Mouse (Mus musculus) heart, postnatal 0 days (tissue): Measurements from ENCODE around the gene Tifa. TPM values are rescaled to one million over a fixed set of nuclear protein-coding genes. Genes with fewer than 3 reads are reported as not detected.

Source experiments
- ATAC-seq: fragments of 200-750 bp; cut with Nextera tagmentation; 2 replicates; pipeline ENCODE4 v1.8.0; 2017; ENCODE audit warnings: low read depth, moderate number of reproducible peaks, moderate library complexity; ENCODE audit not compliant: insufficient read depth
- DNase-seq: peaks from one replicate; pipeline ENCODE4 v3.0.0-alpha.2; 2016; ENCODE audit warnings: low spot score
- H3K27ac ChIP-seq: fragments of 300-500 bp; sonication (generic); 2 replicates; pipeline ENCODE4 v1.5.1; 2014; ENCODE audit warnings: low read depth, mild to moderate bottlenecking
- H3K27me3 ChIP-seq: fragments of 300-500 bp; sonication (generic); 2 replicates; pipeline ENCODE4 v1.6.1; 2014; ENCODE audit warnings: low read length, mixed read lengths; ENCODE audit not compliant: control insufficient read depth, insufficient read depth
- H3K36me3 ChIP-seq: fragments of 300-500 bp; sonication (generic); replicated peaks from 2 replicates; pipeline ENCODE4 v1.6.1; 2014; ENCODE audit warnings: low read length, mixed read lengths; ENCODE audit not compliant: control insufficient read depth, insufficient read depth
- H3K4me1 ChIP-seq: fragments of 300-500 bp; sonication (generic); 2 replicates; pipeline ENCODE4 v1.6.1; 2014; ENCODE audit warnings: antibody characterized with exemption; ENCODE audit not compliant: control insufficient read depth, insufficient read depth
- H3K4me2 ChIP-seq: fragments of 300-500 bp; sonication (generic); 2 replicates; pipeline ENCODE4 v1.6.1; 2014; ENCODE audit warnings: low read depth, mild to moderate bottlenecking, low read length, moderate library complexity
- H3K4me3 ChIP-seq: fragments of 300-500 bp; sonication (generic); 2 replicates; pipeline ENCODE4 v1.5.1; 2014; ENCODE audit warnings: low read depth, low read length
- H3K9ac ChIP-seq: fragments of 300-500 bp; sonication (generic); replicated peaks from 2 replicates; pipeline ENCODE4 v1.6.1; 2014; ENCODE audit warnings: low read depth, low read length, mixed read lengths
- H3K9me3 ChIP-seq: fragments of 300-500 bp; sonication (generic); replicated peaks from 2 replicates; pipeline ENCODE4 v1.6.1; 2016; ENCODE audit warnings: low read length; ENCODE audit not compliant: control insufficient read depth
- CTCF ChIP-seq: IDR thresholded peaks from 2 replicates; pipeline ENCODE4 v1.5.1; 2016; ENCODE audit warnings: antibody characterized with exemption, control low read depth, low read depth
- EP300 ChIP-seq: IDR thresholded peaks from 2 replicates; pipeline ENCODE4 v1.6.1; 2016; ENCODE audit warnings: antibody characterized with exemption, low read depth
- WGBS: fragments of 180-500 bp; shearing (Covaris S2); extraction: QIAGEN DNeasy Blood & Tissue Kit; methylation state at CpG from one replicate; pipeline ENCODE4 v1.1.7; 2014; 5-methylcytosine and 5-hydroxymethylcytosine counted together
- polyA plus RNA-seq: library from polyadenylated mRNA; unstranded; fragments of >200 nt; fragmentation: Nextera tagmentation; extraction: Ambion mirVana; gene quantifications from 2 replicates; pipeline ENCODE4 v1.2.1, GENCODE M21; 2015
- total RNA-seq: library from RNA; depleted of rRNA; stranded (reverse); fragments of >200 nt; gene quantifications from 2 replicates; pipeline ENCODE4 v1.2.3, GENCODE M21; 2014; ENCODE audit warnings: low replicate concordance

Gene Tifa
- total and polyA plus RNA-seq, 2 experiments from 2014 or later: 1.4 to 2.6 TPM

DNA sequence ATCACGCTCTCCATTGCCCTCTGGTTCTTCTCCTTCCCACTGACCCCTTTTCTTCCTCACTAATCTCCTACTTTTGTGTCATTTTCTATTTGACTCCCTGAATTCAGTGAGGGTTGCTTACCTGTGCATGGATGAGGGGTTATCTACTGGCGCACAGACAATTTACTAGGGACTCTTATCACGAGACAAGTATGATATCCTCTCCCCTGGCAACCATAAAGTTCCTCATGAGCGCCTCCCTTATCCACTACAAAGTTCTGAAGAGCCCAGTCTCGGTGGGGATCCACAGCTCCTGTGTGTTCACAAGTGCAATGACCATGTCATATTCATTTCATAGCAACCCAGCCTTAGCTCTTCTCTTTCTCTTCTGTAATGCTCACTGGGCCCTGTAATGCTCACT, 60.3 kb downstream of the Tifa start:
- Histone ChIP-seq H3K27ac (no peak overlapping the region), H3K4me2 (no peak overlapping the region), H3K36me3 (no peaks in the 10 kb centered on the region), H3K4me3 (no peak overlapping the region), H3K27me3 (no peaks in the 10 kb centered on the region; the same call in 1 of the 2 replicates), H3K4me1 (no peaks in the 10 kb centered on the region), H3K9me3 (no peaks in the 10 kb centered on the region), H3K9ac (no peak overlapping the region)
- DNase-seq: no peak
- TF ChIP-seq CTCF (no peak), EP300 (no peak)
- 65% methylated on average over 5 of the region's 5 CpGs for WGBS
- no peak for ATAC-seq

DNA sequence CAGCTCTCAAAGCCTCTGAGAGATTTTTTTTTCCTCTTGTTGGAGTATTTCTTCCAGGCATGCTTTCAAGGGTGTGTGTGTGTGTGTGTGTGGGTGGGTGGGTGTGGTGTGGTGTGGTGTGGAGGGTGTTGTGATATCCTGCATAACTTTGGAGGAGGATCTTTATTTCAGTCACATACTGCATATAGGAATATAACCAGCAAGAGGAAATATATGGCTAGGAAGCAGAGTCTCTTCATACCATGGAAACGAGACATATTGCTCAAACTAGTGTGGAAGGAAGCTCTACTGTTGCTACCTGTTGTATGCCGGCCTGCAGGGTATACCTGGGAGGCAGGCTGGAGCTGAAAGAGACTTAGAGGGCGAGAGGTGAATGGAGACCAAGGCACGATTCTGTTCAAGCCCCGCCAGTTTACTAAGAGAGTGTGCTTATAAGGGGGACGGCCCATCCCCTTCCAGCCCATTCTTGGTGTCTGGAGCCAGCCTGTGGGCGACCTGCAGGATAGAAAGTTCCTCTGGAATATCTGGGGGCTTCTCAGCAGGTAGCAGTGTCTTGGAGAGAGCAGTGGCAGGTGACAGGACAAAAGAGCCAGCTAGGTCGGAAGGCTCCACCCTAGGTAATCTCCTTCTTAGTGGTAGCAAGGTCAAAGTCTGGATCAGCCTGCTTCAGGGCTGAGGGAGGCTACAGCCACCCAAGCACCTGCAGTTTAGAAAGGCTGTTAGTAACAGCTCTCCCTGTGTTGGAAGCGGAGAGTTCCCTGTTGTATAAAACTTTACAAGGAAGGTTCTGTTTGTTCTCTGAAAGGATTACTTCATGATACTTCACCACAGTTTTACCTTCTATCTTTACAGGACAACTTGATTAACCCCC, 61.4 kb downstream of the Tifa start:
- Histone ChIP-seq H3K36me3 (no peaks in the 10 kb centered on the region), H3K4me2 (no peak overlapping the region), H3K4me1 (no peaks in the 10 kb centered on the region), H3K9ac (no peak overlapping the region), H3K27ac (no peak overlapping the region), H3K4me3 (no peak overlapping the region), H3K9me3 (no peaks in the 10 kb centered on the region), H3K27me3 (no peaks in the 10 kb centered on the region; the same call in 1 of the 2 replicates)
- ATAC-seq: no peak
- TF ChIP-seq CTCF (no peak), EP300 (no peak)
- no peak for DNase-seq
- 59% methylated on average over 9 of the region's 9 CpGs for WGBS

DNA sequence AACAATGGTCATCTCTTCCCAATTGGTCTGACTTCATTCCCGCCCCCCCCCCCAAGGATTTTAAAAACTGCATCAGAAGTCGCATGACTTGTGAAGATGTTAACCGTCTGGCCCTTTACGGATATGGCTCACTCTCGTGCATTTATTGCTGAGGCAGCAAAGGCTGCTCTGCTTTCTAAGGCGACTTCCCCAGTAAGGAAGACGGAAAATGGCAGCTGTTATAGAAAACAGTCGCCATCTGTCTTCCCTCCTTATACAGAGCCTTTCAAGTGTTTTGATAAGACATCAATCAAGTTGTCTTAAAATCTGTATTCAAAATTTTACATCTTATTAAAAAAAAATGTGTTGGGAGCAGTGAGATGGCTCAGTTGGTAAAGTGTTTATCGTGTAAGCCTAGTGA, 63.1 kb downstream of the Tifa start:
- H3K36me3 ChIP-seq: no peaks in the 10 kb centered on the region
- no peaks in the 10 kb centered on the region for H3K9me3 ChIP-seq
- H3K9ac ChIP-seq: no peak overlapping the region
- no peak overlapping the region for H3K4me3 ChIP-seq
- ATAC-seq (no peak), DNase-seq (no peak)
- H3K4me2 ChIP-seq: no peak overlapping the region
- H3K27me3 ChIP-seq: no peaks in the 10 kb centered on the region; the same call in 1 of the 2 replicates
- TF ChIP-seq CTCF (no peak), EP300 (no peak)
- no peak overlapping the region for H3K27ac ChIP-seq
- whole genome bisulfite sequencing: 76% methylated on average over 9 of the region's 9 CpGs
- no peaks in the 10 kb centered on the region for H3K4me1 ChIP-seq

DNA sequence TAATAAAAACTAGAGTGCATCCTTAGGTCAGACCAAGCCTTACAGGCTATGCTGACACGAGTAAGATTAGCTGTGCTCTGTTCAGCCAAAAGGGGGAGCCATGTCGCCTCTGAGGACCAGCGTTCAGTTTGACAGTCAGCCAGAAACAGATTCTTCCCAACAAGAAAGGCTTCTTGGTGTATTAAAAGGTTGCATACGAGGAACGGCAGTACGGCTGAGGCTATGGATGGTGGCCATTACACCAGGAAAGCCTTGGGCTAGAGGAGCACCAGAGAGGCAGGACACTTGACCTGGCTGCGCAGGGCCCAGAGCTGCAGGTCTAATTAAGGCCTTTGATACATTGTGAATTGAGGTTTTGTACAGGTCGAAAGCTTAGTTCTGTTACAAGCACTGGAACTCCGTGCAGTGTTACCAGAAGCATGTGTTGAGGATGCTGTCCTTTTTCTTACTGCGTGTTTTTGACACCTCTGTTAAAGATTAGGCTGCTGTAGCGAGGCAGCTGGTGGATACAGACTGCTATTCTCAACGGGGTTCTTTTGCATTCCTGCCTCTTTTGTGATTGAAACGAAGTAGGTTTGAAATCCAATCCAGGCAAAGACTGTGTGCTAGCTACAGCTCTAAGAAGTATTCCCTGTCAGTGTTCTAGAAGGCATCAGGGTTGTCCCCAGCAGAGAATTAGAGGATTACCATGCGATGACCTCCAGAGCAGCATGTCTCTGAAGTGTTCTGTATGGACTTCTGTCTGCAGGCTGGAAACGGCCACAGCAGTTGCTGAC, 64.0 kb downstream of the Tifa start:
- WGBS: 23% methylated on average over 15 of the region's 15 CpGs

GRCm38 (mm10) chr3:127861340-127861739, 71.7 kb downstream of the Tifa start:
- DNase-seq (no peak), ATAC-seq (no peak)
- Histone ChIP-seq H3K27ac (no peak overlapping the region), H3K4me3 (no peak overlapping the region), H3K4me2 (no peak overlapping the region), H3K4me1 (no peaks in the 10 kb centered on the region; the same call in 1 of the 2 replicates), H3K9me3 (no peaks in the 10 kb centered on the region), H3K36me3 (no peaks in the 10 kb centered on the region), H3K27me3 (no peaks in the 10 kb centered on the region), H3K9ac (no peak overlapping the region)
- WGBS: 88% methylated on average over 11 of the region's 11 CpGs
- TF ChIP-seq CTCF: no peak
- TF ChIP-seq EP300: no peak

More for the DNA sequence above, 64.0 kb downstream of the Tifa start:
- no peak overlapping the region for H3K4me3 ChIP-seq
- no peaks in the 10 kb centered on the region; the same call in 1 of the 2 replicates for H3K27me3 ChIP-seq
- DNase-seq (peak; percentile 80), ATAC-seq (no peak; the same call in 1 of the 2 replicates)
- no peaks in the 10 kb centered on the region for H3K4me1 ChIP-seq
- no peak overlapping the region for H3K4me2 ChIP-seq
- H3K9me3 ChIP-seq: no peaks in the 10 kb centered on the region
- H3K27ac ChIP-seq: no peak overlapping the region
- H3K36me3 ChIP-seq: no peaks in the 10 kb centered on the region
- H3K9ac ChIP-seq: no peak overlapping the region
- TF ChIP-seq CTCF (peak; percentile 93), EP300 (no peak)
